Mouse (Mus musculus) midbrain, embryonic 16.5 days (tissue): Measurements from ENCODE around the gene Pcare. TPM values are rescaled to one million over a fixed set of nuclear protein-coding genes. Genes with fewer than 3 reads are reported as not detected.

Experiments
- ATAC-seq: fragments of 200-750 bp; cut with Nextera tagmentation; 2 replicates; pipeline ENCODE4 v1.8.0; 2017; ENCODE audit warnings: moderate TSS enrichment
- H3K27ac ChIP-seq: fragments of 300-500 bp; sonication (generic); 2 replicates; pipeline ENCODE4 v1.5.1; 2014; ENCODE audit warnings: mild to moderate bottlenecking, low read length, mixed read lengths
- H3K27me3 ChIP-seq: fragments of 300-500 bp; sonication (generic); 2 replicates; pipeline ENCODE4 v1.6.1; 2014; ENCODE audit warnings: low read depth, low read length, mixed read lengths; ENCODE audit not compliant: control insufficient read depth, insufficient read depth
- H3K36me3 ChIP-seq: fragments of 300-500 bp; sonication (generic); 2 replicates; pipeline ENCODE4 v1.6.1; 2014; ENCODE audit warnings: mild to moderate bottlenecking, low read length, moderate library complexity, mixed read lengths; ENCODE audit not compliant: control insufficient read depth, insufficient read depth
- H3K4me1 ChIP-seq: fragments of 300-500 bp; sonication (generic); 2 replicates; pipeline ENCODE4 v1.6.1; 2014; ENCODE audit warnings: mild to moderate bottlenecking, low read length, mixed read lengths; ENCODE audit not compliant: control insufficient read depth, insufficient read depth
- H3K4me2 ChIP-seq: fragments of 300-500 bp; sonication (generic); 2 replicates; pipeline ENCODE4 v1.6.1; 2014; ENCODE audit warnings: mild to moderate bottlenecking, low read length, mixed read lengths
- H3K4me3 ChIP-seq: fragments of 300-500 bp; sonication (generic); 2 replicates; pipeline ENCODE4 v1.5.1; 2014; ENCODE audit warnings: low read depth, mild to moderate bottlenecking, low read length, moderate library complexity, mixed read lengths
- H3K9ac ChIP-seq: fragments of 300-500 bp; sonication (generic); 2 replicates; pipeline ENCODE4 v1.6.1; 2014; ENCODE audit warnings: low read depth, low read length, mixed read lengths
- H3K9me3 ChIP-seq: fragments of 300-500 bp; sonication (generic); replicated peaks from 2 replicates; pipeline ENCODE4 v1.6.1; 2014; ENCODE audit warnings: mild to moderate bottlenecking, low read length, mixed read lengths; ENCODE audit not compliant: control insufficient read depth, poor library complexity, severe bottlenecking
- WGBS: fragments of 180-500 bp; shearing (Covaris S2); extraction: QIAGEN DNeasy Blood & Tissue Kit; methylation state at CpG from one replicate; pipeline ENCODE4 v1.1.7; 2014; 5-methylcytosine and 5-hydroxymethylcytosine counted together
- polyA plus RNA-seq: library from polyadenylated mRNA; unstranded; fragments of >200 nt; fragmentation: Nextera tagmentation; extraction: Ambion mirVana; gene quantifications from 2 replicates; pipeline ENCODE4 v1.2.1, GENCODE M21; 2015

The Pcare gene
- polyA plus RNA-seq, 1 experiment from 2014 or later, result not detected

GRCm38 (mm10) chr17:71715034-71715433, 37.7 kb downstream of the Pcare start:
- Histone ChIP-seq H3K36me3 (no peaks in the 10 kb centered on the region), H3K27me3 (no peaks in the 10 kb centered on the region), H3K4me2 (no peak overlapping the region), H3K4me1 (no peaks in the 10 kb centered on the region), H3K9me3 (no peaks in the 10 kb centered on the region), H3K9ac (no peak overlapping the region), H3K4me3 (no peak overlapping the region), H3K27ac (no peak overlapping the region)
- no peak for ATAC-seq
- 61% methylated on average over 3 of the region's 3 CpGs for WGBS

DNA sequence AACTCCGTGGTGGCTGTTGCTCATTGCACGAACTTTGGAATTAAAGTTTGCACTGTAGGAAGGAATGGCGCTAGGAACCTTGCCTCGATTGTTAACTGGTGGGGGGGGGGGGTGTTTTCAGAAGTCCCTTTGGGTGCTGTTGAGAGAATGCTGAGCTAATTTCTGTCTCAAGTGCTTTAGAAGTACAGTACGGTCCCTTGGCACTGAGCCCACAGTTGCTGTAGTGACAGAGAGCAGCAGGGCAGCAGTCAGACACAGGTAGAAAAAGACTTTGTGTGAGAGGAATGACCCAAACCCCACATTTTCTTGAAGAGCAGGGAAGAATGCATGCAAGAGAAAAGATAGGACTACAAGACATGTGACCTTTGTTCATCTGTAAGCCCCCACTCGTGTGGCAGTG, 40.4 kb downstream of the Pcare start:
- H3K4me3 ChIP-seq, result no peak overlapping the region
- no peaks in the 10 kb centered on the region for H3K9me3 ChIP-seq
- H3K27ac ChIP-seq, result no peak overlapping the region
- no peak overlapping the region for H3K9ac ChIP-seq
- WGBS, result 82% methylated on average over 6 of the region's 6 CpGs
- H3K27me3 ChIP-seq, result no peaks in the 10 kb centered on the region
- no peak for ATAC-seq
- H3K36me3 ChIP-seq, result no peaks in the 10 kb centered on the region
- no peak overlapping the region for H3K4me2 ChIP-seq
- H3K4me1 ChIP-seq, result peaks cover 8% of the 10 kb centered on the region

GRCm38 (mm10) chr17:71707715-71708114, 45.0 kb downstream of the Pcare start:
- no peaks in the 10 kb centered on the region for H3K27me3 ChIP-seq
- H3K36me3 ChIP-seq, result no peaks in the 10 kb centered on the region
- 36% methylated on average over 4 of the region's 4 CpGs for WGBS
- no peak overlapping the region for H3K4me2 ChIP-seq
- no peak overlapping the region for H3K9ac ChIP-seq
- peak; percentile 80 for ATAC-seq
- H3K4me3 ChIP-seq, result no peak overlapping the region
- H3K27ac ChIP-seq, result peak overlapping the region; percentile 33; the same call in 1 of the 2 replicates
- peaks cover 8% of the 10 kb centered on the region for H3K4me1 ChIP-seq
- H3K9me3 ChIP-seq, result no peaks in the 10 kb centered on the region

GRCm38 (mm10) chr17:71705550-71706480, 46.9 kb downstream of the Pcare start:
- peaks cover 8% of the 10 kb centered on the region for H3K4me1 ChIP-seq
- H3K27me3 ChIP-seq, result no peaks in the 10 kb centered on the region
- no peaks in the 10 kb centered on the region for H3K9me3 ChIP-seq
- H3K36me3 ChIP-seq, result no peaks in the 10 kb centered on the region
- H3K4me3 ChIP-seq, result no peak overlapping the region
- WGBS, result 86% methylated on average over 14 of the region's 14 CpGs
- H3K27ac ChIP-seq, result no peak overlapping the region
- ATAC-seq, result no peak
- H3K9ac ChIP-seq, result no peak overlapping the region
- H3K4me2 ChIP-seq, result no peak overlapping the region

DNA sequence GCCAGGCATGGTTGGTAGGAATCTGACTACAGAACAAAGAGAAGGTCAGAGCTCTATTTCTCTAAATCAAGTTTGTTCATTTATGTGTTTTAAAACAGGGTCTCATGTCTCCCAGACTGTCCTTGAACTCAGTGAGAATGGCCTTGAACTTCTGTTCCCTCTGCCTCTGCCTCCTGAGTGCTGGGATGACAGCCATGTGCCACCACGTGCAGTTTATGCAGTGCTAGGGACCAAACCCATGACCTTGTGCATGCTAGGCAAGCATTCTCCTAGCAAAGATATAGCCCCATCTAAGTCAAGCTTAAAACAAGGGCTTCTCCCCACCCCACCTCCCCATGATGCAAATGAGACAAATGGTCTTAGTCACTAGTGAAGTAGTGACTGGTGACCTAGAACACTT, 47.6 kb downstream of the Pcare start:
- H3K27ac ChIP-seq, result no peak overlapping the region
- no peaks in the 10 kb centered on the region for H3K27me3 ChIP-seq
- no peaks in the 10 kb centered on the region for H3K9me3 ChIP-seq
- H3K4me1 ChIP-seq, result peaks cover 8% of the 10 kb centered on the region
- H3K4me2 ChIP-seq, result no peak overlapping the region
- H3K36me3 ChIP-seq, result no peaks in the 10 kb centered on the region
- WGBS, result 74% methylated on average over 1 of the region's 1 CpGs
- no peak for ATAC-seq
- no peak overlapping the region for H3K4me3 ChIP-seq
- no peak overlapping the region for H3K9ac ChIP-seq

DNA sequence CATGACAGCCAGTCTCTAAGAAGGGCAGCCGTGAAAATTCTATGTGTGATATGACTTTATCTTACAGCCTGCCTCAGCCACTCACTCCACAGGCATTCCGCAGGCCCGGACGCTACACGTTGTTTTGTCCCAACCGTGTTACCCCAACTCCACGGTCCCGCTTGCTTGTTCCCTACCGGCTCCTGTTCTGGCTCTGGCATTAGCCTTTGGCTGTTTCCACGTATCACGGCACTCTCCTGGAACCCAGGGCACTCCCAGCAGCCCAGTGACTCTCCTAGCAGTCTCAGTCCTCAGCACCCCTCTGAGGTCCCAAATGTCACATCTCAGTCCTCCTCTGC, 54.1 kb downstream of the Pcare start:
- Histone ChIP-seq H3K4me2 (no peak overlapping the region), H3K27ac (no peak overlapping the region), H3K27me3 (no peaks in the 10 kb centered on the region), H3K4me3 (no peak overlapping the region), H3K9ac (no peak overlapping the region), H3K36me3 (no peaks in the 10 kb centered on the region), H3K4me1 (0 out of 2 replicates have a peak, but pooled peaks cover under 1% of the 10 kb centered on the region), H3K9me3 (no peaks in the 10 kb centered on the region)
- WGBS, result 92% methylated on average over 11 of the region's 11 CpGs
- ATAC-seq, result no peak

- Histone ChIP-seq H3K9me3 (no peaks in the 10 kb centered on the region), H3K36me3 (no peaks in the 10 kb centered on the region), H3K9ac (no peak overlapping the region), H3K4me3 (no peak overlapping the region), H3K4me2 (no peak overlapping the region), H3K27me3 (no peaks in the 10 kb centered on the region), H3K27ac (no peak overlapping the region), H3K4me1 (peaks cover 4% of the 10 kb centered on the region; the same call in 1 of the 2 replicates)
- 87% methylated on average over 11 of the region's 11 CpGs for WGBS
- ATAC-seq, result no peak
Observed at GRCm38 (mm10) chr17:71697896-71698618, 54.6 kb downstream of the Pcare start.

GRCm38 (mm10) chr17:71696396-71696795, 56.3 kb downstream of the Pcare start:
- Histone ChIP-seq H3K4me1 (peaks cover 10% of the 10 kb centered on the region), H3K4me3 (no peak overlapping the region), H3K9me3 (no peaks in the 10 kb centered on the region), H3K27ac (no peak overlapping the region), H3K36me3 (no peaks in the 10 kb centered on the region), H3K4me2 (no peak overlapping the region), H3K27me3 (no peaks in the 10 kb centered on the region), H3K9ac (no peak overlapping the region)
- WGBS, result 83% methylated on average over 5 of the region's 5 CpGs
- ATAC-seq, result no peak

DNA sequence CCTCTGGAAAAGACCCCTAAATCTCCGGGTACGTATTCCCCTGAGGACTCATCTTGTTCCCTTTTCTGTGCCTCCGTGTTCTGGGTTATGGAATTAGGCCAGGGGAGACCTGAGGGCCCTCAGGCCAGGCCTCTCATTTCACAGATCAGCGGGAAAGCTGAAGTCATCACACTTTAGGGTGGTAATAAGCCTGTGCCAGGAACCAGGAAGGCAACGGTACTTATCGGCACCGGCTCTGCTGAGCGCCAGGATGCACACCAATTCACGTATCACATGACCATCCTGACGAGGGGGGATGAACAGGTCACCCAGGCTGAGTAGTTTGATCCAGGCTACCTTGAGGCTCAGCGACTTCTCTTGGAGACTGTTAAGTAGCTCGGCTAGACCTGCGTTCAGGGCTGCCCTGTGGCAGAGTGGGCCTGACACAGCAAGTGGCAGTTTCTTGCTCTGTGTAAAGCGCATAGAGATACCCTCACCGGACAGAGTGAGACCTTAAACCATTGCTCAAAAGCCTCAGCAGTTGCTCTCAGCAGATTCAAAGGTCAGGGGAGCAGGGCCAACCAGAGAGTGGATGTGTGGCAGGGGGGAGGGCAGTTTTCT, 56.9 kb downstream of the Pcare start:
- H3K4me1 ChIP-seq, result peaks cover 13% of the 10 kb centered on the region
- no peak overlapping the region for H3K4me2 ChIP-seq
- no peaks in the 10 kb centered on the region for H3K9me3 ChIP-seq
- no peak overlapping the region for H3K4me3 ChIP-seq
- WGBS, result 80% methylated on average over 15 of the region's 15 CpGs
- ATAC-seq, result no peak
- H3K9ac ChIP-seq, result no peak overlapping the region
- no peak overlapping the region; the same call in 1 of the 2 replicates for H3K27ac ChIP-seq
- no peaks in the 10 kb centered on the region for H3K27me3 ChIP-seq
- no peaks in the 10 kb centered on the region for H3K36me3 ChIP-seq
